Mouse (Mus musculus) heart, adult 2 months (tissue): ENCODE data around the gene Gba. TPM values are rescaled to one million over a fixed set of nuclear protein-coding genes. Genes with fewer than 3 reads are reported as not detected.

Experiments
- DNase-seq, 2 experiments: peaks; one replicate each; pipeline ENCODE4 v3.0.0; 2021
- H3K27ac ChIP-seq: fragments of 200-600 bp; 2 replicates; pipeline ENCODE4 v1.8.1; 2022
- H3K27me3 ChIP-seq: fragments of 200-500 bp; 2 replicates; pipeline ENCODE4 v1.6.1; 2012; ENCODE audit warnings: mild to moderate bottlenecking, low read length, inconsistent platforms, mixed read lengths; ENCODE audit not compliant: control insufficient read depth, insufficient read depth
- H3K36me3 ChIP-seq: fragments of 200-500 bp; 2 replicates; pipeline ENCODE4 v1.6.1; 2012; ENCODE audit warnings: low read length, inconsistent platforms; ENCODE audit not compliant: control insufficient read depth, insufficient read depth
- H3K4me1 ChIP-seq: fragments of 200-500 bp; 2 replicates; pipeline ENCODE4 v1.6.1; 2011; ENCODE audit warnings: low read length; ENCODE audit not compliant: control insufficient read depth, insufficient read depth
- H3K4me3 ChIP-seq: fragments of 200-600 bp; 2 replicates; pipeline ENCODE4 v1.8.1; 2022
- H3K79me2 ChIP-seq: fragments of 200-500 bp; replicated peaks from 2 replicates; pipeline ENCODE4 v1.6.1; 2012; ENCODE audit warnings: mild to moderate bottlenecking, inconsistent platforms, low read length, moderate library complexity, mixed read lengths; ENCODE audit not compliant: control insufficient read depth, insufficient read depth
- H3K9ac ChIP-seq: fragments of 200-500 bp; 2 replicates; pipeline ENCODE4 v1.6.1; 2012; ENCODE audit warnings: low read depth, mild to moderate bottlenecking, control low read depth, inconsistent platforms, low read length, mixed read lengths
- CTCF ChIP-seq: fragments of 200-600 bp; IDR thresholded peaks from 2 replicates; pipeline ENCODE4 v1.8.1; 2022; ENCODE audit warnings: antibody characterized with exemption, mild to moderate bottlenecking, moderate library complexity
- EP300 ChIP-seq: fragments of 200-500 bp; IDR thresholded peaks from 2 replicates; pipeline ENCODE4 v1.6.1; 2011; ENCODE audit warnings: low read depth, low read length, control low read depth; ENCODE audit not compliant: insufficient read depth
- POLR2A ChIP-seq: fragments of 200-500 bp; IDR thresholded peaks from 2 replicates; pipeline ENCODE4 v1.6.1; 2011; ENCODE audit warnings: mild to moderate bottlenecking, low read depth, low read length, control low read depth; ENCODE audit not compliant: insufficient read depth
- WGBS: fragments of 180-500 bp; shearing (Covaris S2); methylation state at CpG from one replicate; pipeline ENCODE4 v1.1.7; 2018; 5-methylcytosine and 5-hydroxymethylcytosine counted together
- intact Hi-C: fragments of 180-260 bp; cut with DNase I; formaldehyde crosslinking; loops from one replicate; pipeline ENCODE4 v1.15.1; 2025
- polyA plus RNA-seq: library from polyadenylated mRNA; depleted of rRNA; stranded (reverse); fragments of >200 nt; gene quantifications from 2 replicates; pipeline ENCODE4 v1.2.3, GENCODE M21; 2012
- total RNA-seq, 2 experiments: library from RNA; stranded (reverse); gene quantifications; 2 replicates each; pipeline ENCODE4 v1.2.3; 2021

The Gba gene
- total and polyA plus RNA-seq, 3 experiments, result 19.9 to 26.3 (median 20.4) TPM

DNA sequence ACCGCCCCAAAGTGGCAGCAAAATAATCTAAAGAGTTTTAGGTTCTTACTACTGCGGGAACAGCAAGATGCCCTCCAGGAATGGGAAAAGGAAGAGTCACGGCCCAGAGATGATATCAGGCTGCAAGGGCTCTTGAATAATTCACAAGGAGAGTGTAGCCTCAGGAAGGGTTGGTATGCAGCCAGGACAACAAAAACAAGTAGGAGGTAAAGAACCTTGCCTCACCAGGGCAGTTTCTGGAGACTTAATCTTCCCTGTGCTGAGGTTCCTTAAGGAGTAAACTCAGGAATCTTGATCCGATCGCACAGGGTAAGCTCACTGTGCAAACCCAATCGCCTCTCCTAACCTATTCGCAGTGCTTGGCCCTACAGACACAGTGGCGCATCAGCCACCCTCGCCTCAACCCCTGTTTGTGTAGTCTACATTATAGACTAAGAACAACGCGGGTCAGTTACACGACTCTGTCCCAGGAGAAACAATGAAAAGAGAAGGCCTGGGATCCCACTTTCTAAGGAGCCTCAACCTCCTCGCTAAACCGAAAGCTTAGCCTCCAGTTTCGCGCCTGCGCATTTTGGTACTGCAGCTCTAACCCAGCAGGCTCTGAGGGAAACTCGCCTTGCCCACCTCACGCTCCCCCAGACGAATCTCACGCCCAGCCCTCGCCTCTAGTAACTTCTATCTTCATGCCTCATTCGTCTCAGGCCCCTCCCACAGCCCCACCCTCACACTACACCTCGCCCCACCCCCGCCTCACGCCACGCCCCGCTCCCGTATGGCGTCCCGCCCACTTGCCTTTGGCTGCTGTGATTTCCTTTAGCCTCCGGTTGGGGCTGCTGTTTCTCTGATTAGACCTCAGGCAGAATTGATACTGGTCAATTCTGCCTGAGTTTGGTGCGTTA is 6.5 kb upstream of the Gba start:
- Histone ChIP-seq H3K4me3 (peak overlapping the region; percentile 54), H3K79me2 (no peaks in the 10 kb centered on the region), H3K27me3 (no peaks in the 10 kb centered on the region), H3K36me3 (no peaks in the 10 kb centered on the region), H3K27ac (peak overlapping the region; percentile 87), H3K9ac (peak overlapping the region; percentile 73), H3K4me1 (no peaks in the 10 kb centered on the region)
- peak; percentile 53; the same call in 1 of the 2 replicates for TF ChIP-seq EP300
- TF ChIP-seq CTCF, result peak; percentile 68
- peak; percentile 94 for TF ChIP-seq POLR2A
- peak; percentile 89 to 92 for DNase-seq
- WGBS, result 5% methylated on average over 33 of the region's 33 CpGs
- intact Hi-C loops, result loop anchor here (1.0 to 2.0 kb wide), 2 partner anchors 19 kb away; partner anchors contain the start of genes Scamp3 and Thbs3

DNA sequence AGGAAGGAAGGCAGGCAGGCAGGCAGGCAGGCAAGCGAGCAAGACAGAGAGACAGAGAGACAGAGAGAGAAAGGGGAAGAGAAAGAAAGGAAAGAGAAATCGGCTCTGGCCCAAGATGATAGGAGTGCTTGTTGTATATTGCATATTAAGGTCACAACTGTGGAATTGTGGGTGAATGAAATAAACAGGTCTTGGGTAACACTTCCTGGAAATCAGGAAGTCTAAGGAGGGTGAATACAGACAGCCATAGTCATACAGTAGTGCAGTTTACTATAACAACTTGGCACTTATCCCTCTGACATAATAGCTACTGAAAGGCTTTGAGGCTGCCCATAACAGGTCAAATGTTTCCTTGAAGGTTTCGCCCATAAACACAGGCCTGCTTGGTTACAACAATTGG is 2.9 kb upstream of the Gba start:
- intact Hi-C loops, result no loop called here
- H3K4me3 ChIP-seq, result no peak overlapping the region
- no peaks in the 10 kb centered on the region for H3K36me3 ChIP-seq
- H3K4me1 ChIP-seq, result peaks cover 3% of the 10 kb centered on the region
- DNase-seq, result no peak
- 60% methylated on average over 3 of the region's 3 CpGs for WGBS
- H3K79me2 ChIP-seq, result no peaks in the 10 kb centered on the region
- H3K9ac ChIP-seq, result no peak overlapping the region
- no peak for TF ChIP-seq POLR2A
- no peak for TF ChIP-seq CTCF
- TF ChIP-seq EP300, result no peak
- no peaks in the 10 kb centered on the region for H3K27me3 ChIP-seq
- H3K27ac ChIP-seq, result no peak overlapping the region

DNA sequence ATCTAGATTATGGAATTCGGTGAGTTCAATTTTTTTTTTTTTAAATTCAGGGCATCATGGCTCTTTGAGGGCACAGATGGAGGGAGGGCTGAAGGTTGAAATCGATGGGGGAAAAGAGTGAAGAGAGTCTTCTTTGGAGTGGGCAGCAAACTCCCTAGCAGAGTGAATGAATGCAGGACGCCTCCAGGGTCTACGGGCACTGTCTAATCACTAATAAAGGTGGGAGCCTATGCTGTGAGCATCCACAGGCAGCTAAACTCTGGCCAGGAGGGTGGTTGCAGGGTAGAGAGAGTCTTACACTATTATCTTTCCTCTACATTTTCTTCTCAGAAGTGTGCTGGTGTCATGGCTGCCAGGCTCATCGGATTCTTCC is 400 bp downstream of the Gba start:
- no peaks in the 10 kb centered on the region for H3K79me2 ChIP-seq
- no peaks in the 10 kb centered on the region for H3K36me3 ChIP-seq
- DNase-seq, result peak in 1 of 2 experiments; percentile 17
- H3K4me3 ChIP-seq, result peak overlapping the region; percentile 64
- H3K9ac ChIP-seq, result peak overlapping the region; percentile 71; the same call in 1 of the 2 replicates
- peaks cover 3% of the 10 kb centered on the region for H3K4me1 ChIP-seq
- intact Hi-C loops, result no loop called here
- WGBS, result 25% methylated on average over 5 of the region's 5 CpGs
- TF ChIP-seq EP300, result no peak
- TF ChIP-seq POLR2A, result no peak
- TF ChIP-seq CTCF, result no peak
- peak overlapping the region; percentile 76 for H3K27ac ChIP-seq
- no peaks in the 10 kb centered on the region for H3K27me3 ChIP-seq

DNA sequence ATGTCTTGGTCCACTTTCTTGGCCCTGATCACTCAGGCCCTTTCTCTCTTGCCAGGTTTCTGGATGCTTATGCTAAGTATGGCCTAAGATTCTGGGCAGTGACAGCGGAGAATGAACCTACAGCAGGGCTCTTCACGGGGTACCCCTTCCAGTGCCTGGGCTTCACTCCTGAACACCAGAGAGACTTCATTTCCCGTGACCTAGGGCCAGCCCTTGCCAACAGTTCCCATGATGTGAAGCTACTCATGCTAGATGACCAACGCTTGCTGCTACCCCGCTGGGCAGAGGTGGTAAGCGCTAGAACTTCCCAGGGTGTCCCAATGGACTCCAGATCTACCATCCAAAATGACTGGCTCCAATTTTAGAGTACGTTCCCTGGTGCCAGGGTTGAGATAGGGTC is 3.4 kb downstream of the Gba start:
- H3K4me1 ChIP-seq, result peaks cover 3% of the 10 kb centered on the region
- intact Hi-C loops, result no loop called here
- 86% methylated on average over 7 of the region's 7 CpGs for WGBS
- no peak overlapping the region for H3K27ac ChIP-seq
- H3K79me2 ChIP-seq, result no peaks in the 10 kb centered on the region
- no peak for TF ChIP-seq EP300
- no peak for TF ChIP-seq POLR2A
- TF ChIP-seq CTCF, result no peak
- no peaks in the 10 kb centered on the region for H3K27me3 ChIP-seq
- H3K36me3 ChIP-seq, result no peaks in the 10 kb centered on the region
- H3K9ac ChIP-seq, result no peak overlapping the region
- H3K4me3 ChIP-seq, result no peak overlapping the region
- DNase-seq, result peak in 1 of 2 experiments; percentile 15

DNA sequence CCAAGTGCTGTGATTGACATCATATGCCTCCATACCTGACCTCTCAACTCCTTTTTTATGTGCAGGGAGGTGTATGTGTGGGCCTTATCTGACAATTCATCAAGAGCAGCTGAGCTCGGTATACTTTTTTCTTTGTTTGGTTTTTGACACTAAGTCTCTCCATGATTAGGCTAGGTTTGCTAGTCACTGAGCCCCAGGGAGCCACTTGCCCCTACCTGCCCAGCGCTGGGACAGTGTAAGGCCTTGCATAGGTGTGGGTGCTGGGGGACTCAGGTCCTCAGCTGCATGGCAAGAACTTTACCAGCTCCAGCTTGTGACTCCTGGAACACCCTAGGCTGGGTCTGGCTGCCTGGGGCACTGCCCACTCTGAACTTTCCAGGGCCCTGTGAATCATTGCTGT is 4.0 kb downstream of the Gba start:
- no peaks in the 10 kb centered on the region for H3K79me2 ChIP-seq
- no peak overlapping the region for H3K4me3 ChIP-seq
- H3K27ac ChIP-seq, result no peak overlapping the region
- TF ChIP-seq EP300, result no peak
- TF ChIP-seq POLR2A, result no peak
- no peak for TF ChIP-seq CTCF
- no peak for DNase-seq
- no peaks in the 10 kb centered on the region for H3K36me3 ChIP-seq
- WGBS, result 75% methylated on average over 2 of the region's 2 CpGs
- intact Hi-C loops, result no loop called here
- peaks cover 3% of the 10 kb centered on the region for H3K4me1 ChIP-seq
- no peak overlapping the region for H3K9ac ChIP-seq
- H3K27me3 ChIP-seq, result no peaks in the 10 kb centered on the region

DNA sequence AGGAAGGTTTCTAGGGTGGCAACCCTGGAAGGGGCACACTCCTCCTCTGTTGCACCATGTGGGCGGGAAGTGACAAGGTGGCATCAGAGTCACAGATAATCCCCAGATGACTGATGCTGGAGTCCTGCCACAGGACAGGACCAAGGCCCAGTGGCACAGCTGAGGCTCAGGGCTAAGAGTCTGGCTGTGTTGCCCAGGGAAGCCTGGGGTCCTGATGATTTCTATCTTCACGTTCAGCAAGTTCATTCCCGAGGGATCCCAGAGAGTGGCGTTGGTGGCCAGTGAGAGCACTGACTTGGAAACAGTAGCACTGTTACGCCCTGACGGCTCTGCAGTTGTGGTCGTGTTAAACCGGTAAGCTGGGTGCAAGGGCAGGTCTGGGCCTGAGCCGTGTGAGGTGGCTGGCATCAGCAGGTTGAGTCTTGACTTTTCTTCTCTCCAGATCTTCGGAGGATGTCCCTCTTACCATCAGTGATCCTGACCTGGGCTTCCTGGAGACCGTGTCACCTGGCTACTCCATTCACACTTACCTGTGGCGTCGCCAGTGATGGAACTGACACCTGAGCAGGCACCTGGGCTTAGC is 5.4 kb downstream of the Gba start:
- no peak for DNase-seq
- Histone ChIP-seq H3K36me3 (no peaks in the 10 kb centered on the region), H3K4me1 (peaks cover 3% of the 10 kb centered on the region), H3K79me2 (no peaks in the 10 kb centered on the region), H3K9ac (no peak overlapping the region), H3K4me3 (no peak overlapping the region), H3K27me3 (no peaks in the 10 kb centered on the region), H3K27ac (no peak overlapping the region)
- 87% methylated on average over 13 of the region's 13 CpGs for WGBS
- TF ChIP-seq POLR2A (no peak), EP300 (no peak), CTCF (no peak)
- intact Hi-C loops, result no loop called here
